Mouse (Mus musculus): Measurements from ENCODE around the gene Rps6kl1.

Rps6kl1 gene

DNA sequence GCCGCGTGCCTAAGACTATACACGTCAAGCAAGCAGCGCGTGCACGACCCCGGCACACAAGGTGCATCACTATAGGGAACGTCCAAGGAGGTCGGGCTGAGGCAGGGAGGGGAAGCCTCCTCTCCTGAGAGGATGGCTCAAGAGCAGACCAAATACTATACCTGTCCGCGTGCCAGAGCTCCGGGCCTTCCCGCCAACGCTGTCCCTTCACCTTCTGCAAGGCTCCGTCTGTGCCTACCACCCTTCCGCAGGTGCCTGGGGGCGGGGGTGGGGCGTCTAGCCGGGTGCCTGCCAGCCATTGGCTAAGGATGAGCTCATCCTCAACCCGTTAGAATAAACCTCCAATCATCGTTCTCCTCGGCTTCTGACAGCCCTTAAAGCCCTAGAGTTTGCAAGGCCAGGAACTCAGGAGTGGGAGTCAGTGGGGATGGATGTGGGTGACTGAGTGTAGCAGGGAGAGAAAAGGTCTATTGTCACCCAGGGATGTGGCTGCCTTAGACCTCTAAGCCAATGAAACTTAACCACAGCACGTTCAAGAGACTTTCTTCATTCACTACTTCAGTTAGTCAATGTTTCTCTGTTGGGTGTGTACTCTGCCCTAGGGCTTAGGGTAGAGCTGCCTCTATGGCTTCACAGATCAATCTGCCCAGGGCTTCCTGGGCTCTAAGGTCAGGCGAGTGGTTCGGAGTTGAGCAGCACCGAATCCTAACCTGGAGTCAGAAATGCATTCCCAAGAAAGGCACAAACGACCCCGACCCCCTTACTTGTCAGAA, at the start of gene Rps6kl1:
Gene Rps6kl1, minus strand, starts transcription at position 263 of the 773 bp plus-strand sequence.
- in situ Hi-C loops (cut with MboI, MseI), result no loop called here

DNA sequence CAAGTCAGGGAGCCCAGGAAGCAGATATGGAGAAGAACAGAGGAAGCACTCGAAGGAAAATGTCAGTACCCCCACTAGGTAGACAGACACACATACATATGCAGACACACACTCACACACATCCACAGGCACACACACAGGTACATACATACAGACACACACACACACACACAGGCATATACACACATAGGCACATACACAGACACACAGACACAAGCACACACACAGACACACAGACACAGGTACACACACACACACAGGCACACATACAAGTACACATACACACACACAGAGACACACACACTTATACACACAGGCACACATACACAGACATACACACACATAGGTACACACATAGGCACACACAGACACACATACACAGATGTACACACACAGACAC, 48.9 kb upstream of the Rps6kl1 start:
- in situ Hi-C loops (cut with MboI, MseI), result loop anchor here in 1 of 2 experiments (10.0 kb wide), 1 partner anchor 1515 kb away; no protein-coding TSS in a partner anchor

DNA sequence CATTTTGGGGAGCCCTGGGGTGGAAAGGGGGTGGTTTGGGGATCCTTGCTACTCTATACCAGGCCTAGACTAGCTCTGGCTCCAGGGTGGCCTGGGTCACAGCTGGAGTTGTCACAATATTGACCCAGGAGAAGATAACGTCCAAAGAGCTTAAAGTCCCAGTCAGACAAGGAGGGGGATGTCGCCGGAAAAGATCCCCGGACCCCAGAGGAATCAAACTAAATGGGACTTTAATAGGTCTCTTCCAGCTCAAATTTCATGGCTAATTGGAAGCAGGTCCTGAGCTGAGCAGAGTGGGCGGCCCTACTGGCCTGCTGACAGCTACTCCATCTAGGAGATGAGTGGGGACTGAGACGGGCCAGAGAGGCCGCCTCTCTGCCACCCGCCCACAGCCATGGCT, 46.9 kb upstream of the Rps6kl1 start:
- in situ Hi-C loops (cut with MboI, MseI), result loop anchor here in 1 of 2 experiments (10.0 kb wide), 1 partner anchor 1517 kb away; no protein-coding TSS in a partner anchor

DNA sequence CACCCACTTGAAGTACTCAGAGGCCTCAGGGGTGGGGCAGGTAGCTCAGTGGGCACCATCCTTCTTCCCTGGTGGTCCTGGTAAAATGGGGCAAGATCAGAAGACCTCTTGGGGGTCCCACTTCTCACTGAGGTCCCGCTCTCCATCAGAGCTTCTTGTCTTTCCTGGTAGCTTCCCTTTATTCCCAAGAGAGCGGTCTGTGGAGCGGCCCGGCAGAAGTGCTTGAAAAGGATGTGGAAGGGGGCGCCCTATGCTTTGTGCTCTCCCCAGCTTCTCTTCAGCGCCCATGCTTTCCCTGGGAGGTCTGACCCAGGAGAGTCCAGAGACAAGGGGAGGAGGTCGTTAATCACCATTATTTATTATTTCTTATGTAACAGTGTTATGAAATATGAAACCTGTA, 46.3 kb upstream of the Rps6kl1 start:
- in situ Hi-C loops (cut with MboI, MseI), result loop anchor here in 1 of 2 experiments (10.0 kb wide), 1 partner anchor 1517 kb away; no protein-coding TSS in a partner anchor

DNA sequence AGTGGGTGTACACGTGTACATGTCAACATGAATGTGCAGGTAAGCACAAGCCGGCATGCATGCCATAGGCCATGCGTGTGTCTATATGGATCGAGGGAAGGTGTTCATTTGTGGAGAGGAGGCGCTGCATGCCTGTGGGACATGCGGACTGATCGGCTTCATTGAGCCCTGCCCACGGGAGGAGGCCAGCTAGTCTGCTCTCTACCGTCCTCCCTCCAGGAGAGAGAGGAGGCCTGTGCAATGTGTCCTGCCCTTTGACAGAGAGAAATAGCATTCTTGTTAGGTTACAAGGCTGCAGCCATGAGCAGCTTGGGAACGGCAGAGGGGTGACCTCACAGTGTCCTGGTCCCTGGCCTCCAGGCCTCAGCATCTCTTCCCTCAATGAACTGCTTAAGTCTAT, 45.1 kb upstream of the Rps6kl1 start:
- in situ Hi-C loops (cut with MboI, MseI), result loop anchor here in 1 of 2 experiments (10.0 kb wide), 1 partner anchor 1519 kb away; no protein-coding TSS in a partner anchor

DNA sequence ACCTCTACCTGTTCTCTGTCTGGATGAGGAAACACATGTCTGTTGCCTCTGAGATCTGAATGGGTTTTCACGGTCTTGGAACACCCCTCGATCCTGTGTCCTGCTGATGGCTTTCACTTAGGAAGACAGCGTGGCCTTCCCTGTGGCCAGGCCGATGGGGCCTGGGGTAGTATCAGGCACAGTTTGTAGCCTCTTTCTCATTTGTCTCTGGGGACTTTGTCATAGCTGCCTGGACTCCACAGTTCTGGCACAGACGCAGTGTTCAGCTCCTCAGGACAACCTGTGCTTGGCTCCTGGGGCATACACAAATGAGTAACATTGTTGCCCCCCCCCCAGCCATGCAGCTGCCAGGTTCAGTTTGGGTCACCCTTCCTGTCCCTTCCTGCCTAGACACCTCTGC, 44.0 kb upstream of the Rps6kl1 start:
- in situ Hi-C loops (cut with MboI, MseI), result loop anchor here in 1 of 2 experiments (10.0 kb wide), 1 partner anchor 1520 kb away; no protein-coding TSS in a partner anchor

DNA sequence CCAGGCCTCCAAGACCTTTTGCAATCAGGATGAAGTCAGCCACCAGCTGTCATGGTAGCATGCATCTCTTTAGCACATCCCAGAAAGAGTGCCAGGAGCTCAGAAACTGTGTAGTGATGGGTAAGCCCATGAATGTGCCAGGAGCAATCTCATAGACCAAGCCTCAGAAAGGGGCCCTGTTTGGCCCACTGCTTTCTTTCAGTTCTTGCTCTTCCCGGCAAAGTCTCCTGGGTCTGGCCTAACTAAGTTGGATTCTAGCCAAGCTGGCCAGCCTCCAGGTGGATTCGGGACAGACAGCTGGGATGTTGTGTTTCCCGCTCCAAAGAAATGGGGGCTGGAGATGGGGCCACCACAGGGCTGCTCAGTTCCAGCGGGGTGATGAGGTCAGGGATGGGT, 43.6 kb upstream of the Rps6kl1 start:
- in situ Hi-C loops (cut with MboI, MseI), result loop anchor here in 1 of 2 experiments (10.0 kb wide), 1 partner anchor 1520 kb away; no protein-coding TSS in a partner anchor

DNA sequence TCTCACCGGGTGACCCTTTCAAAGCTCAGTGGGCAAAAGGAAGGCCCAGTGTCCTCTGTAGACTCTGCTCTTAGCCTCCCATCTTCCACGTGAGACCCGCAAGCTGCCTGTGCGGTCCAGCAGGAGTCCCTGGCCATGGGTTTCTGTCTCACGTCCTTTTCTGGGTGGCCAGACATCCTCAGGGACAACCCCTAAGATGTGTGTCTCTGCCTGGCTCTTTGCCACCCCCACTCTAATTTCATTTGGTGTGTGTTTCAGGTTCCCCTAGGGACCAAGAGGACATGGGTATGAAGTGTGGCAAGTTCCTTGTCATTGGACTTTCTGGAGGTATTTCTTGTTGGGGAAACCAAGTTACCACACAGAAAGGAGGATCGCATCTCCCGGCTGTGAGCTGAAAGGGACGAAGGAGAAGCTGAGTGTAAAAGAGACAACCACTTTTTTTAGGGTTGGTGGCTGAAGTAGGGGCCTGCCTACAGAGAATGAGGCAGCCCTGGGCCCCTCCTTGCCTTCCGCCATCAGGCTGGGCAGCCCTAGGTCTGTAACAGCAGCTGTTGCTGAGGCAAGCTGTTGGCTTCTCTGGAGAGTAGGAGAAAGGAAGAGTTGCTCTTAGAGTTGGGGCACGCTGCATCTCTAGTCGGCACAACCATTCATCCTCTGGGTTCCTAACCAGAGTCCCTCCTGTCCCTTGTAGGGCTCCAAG, 43.0 kb upstream of the Rps6kl1 start:
- in situ Hi-C loops (cut with MboI, MseI), result loop anchor here in 1 of 2 experiments (10.0 kb wide), 1 partner anchor 1521 kb away; no protein-coding TSS in a partner anchor

DNA sequence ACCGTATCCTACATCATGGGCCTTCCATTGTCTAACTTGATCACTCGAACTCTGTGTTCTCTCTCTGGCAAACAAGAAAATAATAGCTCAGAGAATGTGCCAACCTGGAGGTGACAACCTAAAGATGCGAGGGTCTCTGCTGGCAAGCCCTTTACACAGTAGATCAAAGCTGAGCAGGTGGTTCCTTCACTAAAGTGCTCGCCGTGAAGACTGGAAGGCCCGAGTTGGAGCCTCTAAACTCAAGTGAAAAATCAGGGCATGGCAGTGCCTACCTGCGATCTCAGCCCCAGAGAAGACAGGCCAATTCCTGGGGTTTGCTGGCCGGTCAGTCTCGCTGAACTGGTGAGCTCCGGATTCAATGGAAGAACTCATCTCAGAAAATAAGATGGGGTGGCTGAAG, 42.1 kb upstream of the Rps6kl1 start:
- in situ Hi-C loops (cut with MboI, MseI), result loop anchor here in 1 of 2 experiments (10.0 kb wide), 1 partner anchor 1522 kb away; no protein-coding TSS in a partner anchor

DNA sequence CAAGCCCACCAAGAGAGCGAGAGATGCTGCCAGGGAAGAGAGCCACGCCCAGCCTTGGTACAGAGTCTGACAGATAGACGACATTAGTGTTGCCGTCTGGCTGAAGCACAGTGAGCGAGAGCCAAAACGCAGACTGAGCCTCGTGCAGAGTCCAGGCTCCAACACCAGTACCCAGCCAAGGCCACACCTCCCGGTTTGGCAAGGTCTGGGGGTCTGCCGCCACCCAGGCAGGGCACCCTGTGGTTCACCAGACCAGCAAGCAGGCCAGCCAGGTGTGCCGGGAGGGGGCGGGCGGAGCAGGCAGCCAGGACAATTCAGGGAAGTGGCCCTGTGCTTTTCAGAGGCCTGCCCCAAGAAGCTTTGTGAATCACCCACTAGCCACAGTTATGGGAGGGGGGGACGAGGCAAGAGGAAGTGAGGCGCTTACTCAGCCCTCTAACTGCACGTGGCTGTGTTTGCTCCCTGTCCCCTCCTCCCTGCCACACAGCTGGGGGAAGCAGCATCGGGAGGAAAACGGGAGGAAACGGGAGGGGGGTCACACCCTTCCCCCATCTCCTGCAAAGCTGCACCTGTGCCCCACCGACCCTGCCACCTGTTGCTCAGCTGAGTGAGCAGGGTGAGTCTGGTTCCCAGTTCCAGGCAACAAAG, 41.5 kb upstream of the Rps6kl1 start:
- in situ Hi-C loops (cut with MboI, MseI), result loop anchor here in 1 of 2 experiments (10.0 kb wide), 1 partner anchor 1522 kb away; no protein-coding TSS in a partner anchor

DNA sequence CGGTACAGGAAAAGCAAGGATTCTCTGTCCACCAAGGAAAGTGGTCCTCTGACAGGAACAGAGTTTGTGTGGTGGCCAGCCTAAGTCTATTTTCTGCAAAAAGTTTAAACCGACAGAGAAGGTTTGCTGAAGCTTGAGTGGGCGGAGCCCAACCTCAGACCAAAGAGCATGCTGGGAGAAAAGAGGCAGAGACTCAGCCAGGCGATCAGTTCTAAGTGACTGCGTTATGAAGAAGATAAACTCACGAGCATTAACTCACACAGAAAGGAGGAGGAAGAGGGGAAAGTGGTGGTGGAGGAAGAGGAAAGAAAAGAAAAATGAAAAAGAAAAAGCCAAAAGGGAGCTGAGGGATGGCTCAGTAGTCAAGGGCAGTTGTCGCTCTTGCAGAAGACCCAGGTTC, 39.2 kb upstream of the Rps6kl1 start:
- in situ Hi-C loops (cut with MboI, MseI), result loop anchor here in 1 of 2 experiments (10.0 kb wide), 1 partner anchor 1525 kb away; no protein-coding TSS in a partner anchor

DNA sequence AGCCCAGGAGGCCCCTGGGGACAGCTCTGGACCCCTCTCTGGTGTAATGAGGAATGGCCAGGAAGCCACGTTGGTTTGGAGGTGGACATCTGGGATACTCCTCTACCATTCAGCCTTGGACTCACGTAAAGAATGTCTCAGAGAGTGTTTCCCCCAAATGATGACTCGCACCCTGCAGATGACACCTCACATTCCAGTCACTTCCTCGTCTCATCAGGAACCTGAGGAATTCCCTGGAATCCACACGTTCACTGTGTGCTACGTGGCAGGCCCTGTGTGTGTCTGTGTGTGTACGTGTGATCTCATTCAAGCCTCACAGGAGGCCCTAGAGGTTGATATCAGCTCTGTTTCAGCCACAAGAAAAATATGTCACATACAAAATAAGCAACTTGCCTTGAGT, 35.3 kb upstream of the Rps6kl1 start:
- in situ Hi-C loops (cut with MboI, MseI), result no loop called here

DNA sequence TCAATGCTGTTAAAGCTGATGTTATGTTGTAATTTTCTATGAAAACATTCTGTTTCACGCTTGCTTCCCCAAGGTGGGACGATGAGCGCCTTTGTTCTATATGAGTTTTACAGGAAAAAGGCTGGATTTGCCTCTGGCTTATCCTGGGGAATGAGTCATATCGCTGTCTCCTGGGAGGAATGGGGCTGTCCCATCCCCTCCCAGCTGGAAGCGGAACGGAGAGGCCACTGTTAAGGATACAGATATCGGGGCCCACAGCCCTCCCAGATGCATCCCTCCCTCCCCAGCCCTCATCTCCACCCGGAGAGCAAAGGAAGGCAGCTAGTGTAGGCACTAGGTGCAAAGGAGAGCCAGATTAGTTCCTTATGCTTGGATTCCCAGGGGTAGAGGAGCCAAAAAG, 34.7 kb upstream of the Rps6kl1 start:
- in situ Hi-C loops (cut with MboI, MseI), result no loop called here

DNA sequence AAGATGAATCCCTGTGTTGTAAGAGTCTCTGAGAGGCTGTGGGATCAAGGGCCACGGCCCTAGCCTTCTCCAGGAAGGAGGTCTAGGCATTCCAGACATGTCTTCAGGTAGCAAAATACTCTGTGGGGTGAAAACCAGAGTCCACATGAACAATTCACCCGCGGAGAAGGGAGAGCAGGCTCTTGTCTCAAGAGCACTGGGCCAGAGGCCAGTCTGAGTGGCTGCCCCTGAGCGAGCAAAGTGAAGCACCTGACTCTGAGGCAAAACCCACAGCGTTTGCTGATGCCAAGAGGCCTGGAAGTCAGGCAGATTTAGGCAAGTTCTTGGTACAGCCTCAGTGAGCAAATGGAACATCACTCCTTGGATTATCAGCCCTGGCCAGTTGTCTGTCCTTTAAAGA, 33.1 kb upstream of the Rps6kl1 start:
- in situ Hi-C loops (cut with MboI, MseI), result no loop called here

DNA sequence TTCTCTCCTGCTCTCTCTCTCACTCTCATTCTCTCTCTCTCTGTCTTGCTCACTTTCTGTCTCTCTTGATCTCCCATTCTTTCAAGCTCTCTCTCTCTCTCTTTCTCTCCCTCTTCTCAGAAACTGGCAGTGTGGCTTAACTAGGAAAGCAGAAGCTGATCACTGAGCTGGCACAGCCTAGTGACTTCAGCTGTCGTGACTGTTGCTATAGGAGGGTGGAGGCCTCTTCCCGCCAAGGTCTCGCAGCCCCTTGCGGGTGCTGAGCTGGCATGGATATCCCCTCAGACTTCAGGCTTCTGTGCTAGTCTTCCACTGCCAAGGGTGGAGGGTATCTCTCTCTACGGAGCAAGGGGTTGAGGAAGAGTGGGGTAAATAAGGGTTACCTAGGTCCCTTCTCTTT, 31.8 kb upstream of the Rps6kl1 start:
- in situ Hi-C loops (cut with MboI, MseI), result no loop called here

DNA sequence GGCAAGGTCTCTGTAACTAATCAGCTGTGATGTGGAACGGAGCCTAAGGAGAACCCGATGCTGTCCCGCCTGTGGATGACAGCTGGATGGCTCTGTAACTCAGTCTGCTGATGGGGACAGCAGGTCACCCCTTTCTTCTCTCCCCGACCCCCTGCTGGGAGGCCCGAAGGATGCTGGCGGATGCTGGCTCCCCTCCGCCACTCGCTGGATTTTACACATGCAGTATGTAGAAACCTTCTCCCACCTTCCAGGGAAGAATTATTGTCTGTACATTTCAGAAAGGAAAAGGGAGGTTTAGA, 31.2 kb upstream of the Rps6kl1 start:
- in situ Hi-C loops (cut with MboI, MseI), result no loop called here

DNA sequence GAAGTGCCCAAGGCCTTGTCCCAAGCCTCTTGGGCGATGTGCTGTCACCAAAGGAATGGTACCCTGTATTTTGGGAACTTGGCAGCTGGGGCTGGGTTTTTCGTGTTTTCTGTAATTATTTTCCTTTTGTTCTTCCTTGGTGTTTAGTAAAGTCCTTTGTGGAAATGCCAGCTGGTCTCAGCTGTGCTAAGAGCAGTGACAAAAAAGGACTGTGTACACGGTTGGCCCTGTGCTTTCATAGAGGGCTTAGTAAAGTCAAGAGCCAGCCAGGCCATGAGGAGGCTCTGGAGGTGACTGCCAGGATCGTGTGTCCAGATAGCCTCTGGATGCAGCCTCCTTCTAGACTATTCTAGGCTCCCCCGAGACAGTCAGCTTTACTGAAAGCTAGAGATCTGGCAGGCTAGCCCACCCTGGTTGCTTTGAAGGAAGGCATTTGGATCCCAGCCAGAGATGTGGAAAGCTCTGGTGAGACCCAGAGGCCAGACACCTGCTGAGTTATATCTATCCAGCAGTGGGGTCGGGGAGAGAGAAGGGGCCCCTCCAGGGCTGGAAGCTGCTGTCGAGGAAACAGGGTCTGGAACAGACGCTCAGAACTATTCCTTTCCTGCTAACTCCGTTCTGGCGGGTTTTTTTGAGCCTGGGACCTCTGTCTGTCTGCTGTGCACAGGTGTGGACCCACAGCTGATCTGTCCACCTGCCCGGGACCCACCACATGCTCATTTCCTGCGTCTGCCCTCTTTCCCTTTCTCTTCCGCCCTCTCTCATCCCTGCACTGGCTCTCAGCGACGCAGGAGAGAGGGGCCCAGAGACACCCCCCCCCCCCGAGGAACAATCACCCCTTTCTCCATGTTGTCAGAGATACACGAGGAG, 30.6 kb upstream of the Rps6kl1 start:
- in situ Hi-C loops (cut with MboI, MseI), result no loop called here

DNA sequence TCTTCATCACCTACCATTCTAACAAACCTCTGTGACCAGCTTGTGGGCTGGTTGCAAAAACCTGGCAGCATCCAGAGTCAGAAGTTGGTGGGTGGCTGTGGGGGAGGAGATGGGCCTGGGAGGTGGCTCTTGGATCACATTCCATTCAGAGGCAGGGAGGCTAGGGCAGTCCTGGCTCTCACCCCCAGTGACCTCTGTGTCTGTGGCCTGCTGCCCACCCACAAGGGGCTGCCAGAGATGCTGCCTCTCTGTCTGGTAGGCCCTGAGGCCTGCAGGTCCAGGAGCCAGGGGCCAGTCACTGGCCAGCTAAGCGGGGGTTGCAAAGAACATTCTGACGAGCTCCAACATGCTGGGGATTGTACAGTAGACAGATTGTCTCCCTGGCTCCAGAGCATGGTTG, 27.2 kb upstream of the Rps6kl1 start:
- in situ Hi-C loops (cut with MboI, MseI), result loop anchor here in 1 of 2 experiments (5.0 to 10.0 kb wide), 2 partner anchors 109 to 567 kb away; partner anchors contain the start of genes Acyp1, Flvcr2 and Zc2hc1c

DNA sequence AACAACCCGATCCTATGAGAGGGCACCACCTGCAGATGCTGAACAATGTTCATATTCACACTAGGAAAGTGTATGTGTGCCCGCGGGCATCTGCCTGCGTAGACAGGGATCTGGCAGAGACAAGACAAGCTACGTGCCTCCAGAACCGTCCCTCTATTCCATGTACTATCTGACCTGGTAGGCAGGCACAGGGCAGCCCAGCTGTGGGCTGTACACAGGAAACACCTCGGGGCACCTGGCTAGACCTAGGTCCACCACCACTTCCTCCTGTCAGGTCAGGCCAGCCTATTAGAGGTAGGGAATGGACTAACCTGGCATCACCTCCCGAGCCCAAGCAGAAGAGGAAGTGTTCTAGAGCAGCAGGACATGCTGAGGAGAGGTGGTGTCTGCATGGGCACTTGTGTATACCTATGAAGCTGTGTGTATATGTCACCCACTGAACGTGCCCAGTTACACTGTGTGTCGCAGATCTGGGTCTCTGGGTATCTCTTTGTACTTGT, 26.7 kb upstream of the Rps6kl1 start, which contains the start of gene Pgf:
Gene Pgf, minus strand, starts transcription at position 51 of the 500 bp plus-strand sequence.
- in situ Hi-C loops (cut with MboI, MseI), result loop anchor here in 1 of 2 experiments (5.0 to 10.0 kb wide), 2 partner anchors 110 to 567 kb away; partner anchors contain the start of genes Acyp1, Flvcr2 and Zc2hc1c

DNA sequence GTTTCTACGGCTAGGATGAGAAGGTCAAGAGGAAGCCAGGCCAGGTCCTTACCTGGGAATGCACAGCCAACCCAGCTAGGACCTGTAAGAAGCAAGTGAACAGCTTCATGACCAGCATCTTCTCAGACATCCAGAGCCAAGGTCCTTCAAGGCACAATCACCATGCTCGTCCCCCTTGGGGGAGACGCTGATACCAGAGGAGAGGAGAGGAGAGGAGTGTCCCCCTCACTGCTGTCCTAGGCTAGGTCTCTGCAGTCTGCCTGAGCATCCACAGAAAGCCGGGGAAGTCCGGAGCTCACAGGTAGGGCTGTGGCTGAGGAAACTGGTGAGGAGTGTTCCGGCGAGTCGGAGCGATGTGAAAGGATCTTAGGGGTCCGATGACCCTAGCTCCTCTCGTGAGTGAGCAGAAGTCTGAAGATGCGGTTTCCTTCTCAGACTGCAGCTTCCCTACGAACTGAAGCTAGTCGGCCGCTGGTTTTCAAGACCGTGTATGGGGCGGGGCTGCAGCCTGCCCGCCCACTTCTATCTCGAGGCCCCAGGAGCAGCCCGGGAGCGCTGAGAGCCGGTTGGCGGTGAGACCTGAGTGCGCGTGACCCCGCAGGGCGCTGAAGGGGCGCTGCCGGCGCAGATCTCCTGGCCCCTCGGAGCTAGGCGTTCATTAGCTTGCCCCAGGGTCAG, 25.9 kb upstream of the Rps6kl1 start:
- in situ Hi-C loops (cut with MboI, MseI), result loop anchor here in 1 of 2 experiments (5.0 to 10.0 kb wide), 2 partner anchors 110 to 568 kb away; partner anchors contain the start of genes Acyp1, Flvcr2 and Zc2hc1c

All from T-helper 17 cell (primary cell).